Mouse (Mus musculus) embryo, embryonic 9.5 days (tissue): ENCODE data around the gene Plcl1.

Experiments
- DNase-seq: peaks from one replicate; pipeline ENCODE4 v3.0.0-alpha.2; 2017; ENCODE audit errors: extremely low spot score

The Plcl1 gene

GRCm38 (mm10) chr1:55405272-55406022 is at the start of gene Plcl1:
Gene Plcl1, plus strand, starts transcription at chr1:55405921.
- peak; percentile 92 for DNase-seq

GRCm38 (mm10) chr1:55362634-55363033 is 43.1 kb upstream of the Plcl1 start:
- DNase-seq: peak; percentile 7

- peak; percentile 74 for DNase-seq
These were observed 42.6 kb upstream of the Plcl1 start, which contains the start of gene Boll for GRCm38 (mm10) chr1:55363044-55363565. Gene Boll, minus strand, starts transcription at chr1:55363469.

GRCm38 (mm10) chr1:55363586-55363985 is 42.1 kb upstream of the Plcl1 start:
- no peak for DNase-seq

DNA sequence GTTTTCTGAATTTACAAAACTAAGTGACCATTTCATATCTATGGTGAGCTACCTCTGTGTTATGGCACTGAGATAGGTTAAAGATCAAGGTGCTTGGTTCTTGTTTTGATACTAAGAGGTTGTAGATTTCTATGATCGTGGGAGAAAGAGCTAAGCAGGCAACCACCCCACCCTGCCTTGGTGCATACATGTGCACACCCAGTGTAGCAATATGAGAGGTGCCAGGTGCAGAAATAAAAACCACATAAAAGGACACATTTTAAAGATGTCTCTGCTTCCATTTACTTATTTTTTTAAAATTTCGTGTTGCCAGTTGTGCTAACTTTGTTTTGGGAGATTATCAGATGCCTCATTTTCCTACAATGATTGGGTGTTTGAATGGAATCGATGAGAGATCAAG is 33.1 kb upstream of the Plcl1 start:
- DNase-seq: no peak

DNA sequence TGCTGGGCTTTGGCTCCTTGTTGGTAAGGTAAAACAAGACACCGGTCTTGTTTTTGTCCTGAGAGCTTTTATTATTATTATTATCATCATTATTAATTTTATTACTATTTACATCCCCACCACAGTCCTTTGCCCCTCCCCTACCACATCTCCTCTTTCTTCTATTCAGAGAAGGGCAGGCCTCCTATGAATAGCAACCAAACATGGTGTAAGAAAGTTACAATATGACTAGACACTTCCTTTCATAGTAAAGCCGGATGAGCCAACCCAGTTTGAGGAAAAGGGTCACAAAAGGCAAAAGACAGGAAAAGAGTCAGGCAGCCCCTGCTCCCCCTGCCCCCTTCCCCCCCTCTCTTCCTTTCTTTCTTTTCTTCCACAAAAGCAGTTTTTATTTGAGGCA is 25.2 kb upstream of the Plcl1 start:
- DNase-seq: no peak

GRCm38 (mm10) chr1:55383114-55383773 is 22.5 kb upstream of the Plcl1 start:
- peak; percentile 85 for DNase-seq

GRCm38 (mm10) chr1:55399891-55400290 is 5.8 kb upstream of the Plcl1 start:
- no peak for DNase-seq

DNA sequence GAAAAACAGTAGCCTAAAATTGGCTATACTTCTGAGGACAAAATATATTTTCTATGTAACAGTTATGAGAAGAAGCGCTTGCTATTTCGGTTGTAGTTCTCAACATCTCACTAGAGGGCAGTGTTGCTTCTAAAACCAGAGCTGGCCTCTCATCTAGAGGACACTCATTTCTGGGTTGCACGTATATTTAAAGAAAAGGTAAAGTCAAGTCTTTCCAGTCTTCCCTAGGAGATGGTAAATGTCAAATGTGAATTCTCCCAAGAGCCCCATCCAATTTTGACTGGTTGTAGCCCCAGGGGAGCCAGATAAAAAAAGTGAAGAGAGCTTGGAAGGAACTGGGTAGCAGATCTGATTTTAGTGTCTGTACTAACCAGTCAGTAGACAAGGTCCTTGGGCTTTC is 1.3 kb upstream of the Plcl1 start:
- DNase-seq: peak; percentile 68

- peak; percentile 81 for DNase-seq
These were observed 297 bp downstream of the Plcl1 start for GRCm38 (mm10) chr1:55406023-55406413.

- DNase-seq: peak; percentile 35
These were observed 1.0 kb downstream of the Plcl1 start for GRCm38 (mm10) chr1:55406531-55407375.

DNA sequence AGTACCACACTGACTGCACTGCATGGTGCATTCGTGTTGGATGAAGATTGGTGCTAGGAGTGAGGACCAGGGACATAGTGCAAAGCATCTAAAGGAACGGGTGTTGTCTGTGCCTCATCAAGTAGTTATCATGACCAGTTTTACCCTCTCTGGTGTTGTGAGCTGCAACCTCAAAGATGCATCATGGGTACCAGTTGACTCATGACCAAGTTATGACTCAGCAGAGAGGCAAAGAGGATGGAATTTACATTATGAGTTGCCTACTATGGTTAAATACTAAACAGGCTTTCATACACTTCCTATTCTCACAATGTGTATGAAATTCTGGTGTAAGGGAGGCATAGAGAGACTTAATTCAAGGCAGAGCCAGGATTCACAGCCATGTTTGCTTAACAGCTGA is 4.9 kb downstream of the Plcl1 start:
- no peak for DNase-seq

DNA sequence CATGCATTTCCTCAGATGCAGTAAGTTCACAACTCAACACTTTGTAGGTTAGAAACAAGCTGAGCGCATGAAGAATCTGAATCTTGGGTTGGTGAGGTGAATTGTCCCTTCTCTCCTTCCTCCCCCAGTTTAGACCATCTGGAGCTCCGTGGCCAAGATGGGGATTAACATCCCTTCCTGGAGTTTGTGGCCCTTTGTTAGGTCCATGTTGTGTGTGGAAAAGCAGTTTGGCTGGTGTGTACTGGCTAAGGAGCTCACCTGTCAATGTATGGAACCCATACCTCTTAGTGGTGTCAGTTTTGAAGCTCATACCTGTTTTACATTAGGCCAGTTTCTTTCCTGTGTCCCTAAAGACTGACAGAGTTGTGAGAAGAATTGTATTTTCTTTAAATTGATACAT is 5.4 kb downstream of the Plcl1 start:
- DNase-seq: no peak

DNA sequence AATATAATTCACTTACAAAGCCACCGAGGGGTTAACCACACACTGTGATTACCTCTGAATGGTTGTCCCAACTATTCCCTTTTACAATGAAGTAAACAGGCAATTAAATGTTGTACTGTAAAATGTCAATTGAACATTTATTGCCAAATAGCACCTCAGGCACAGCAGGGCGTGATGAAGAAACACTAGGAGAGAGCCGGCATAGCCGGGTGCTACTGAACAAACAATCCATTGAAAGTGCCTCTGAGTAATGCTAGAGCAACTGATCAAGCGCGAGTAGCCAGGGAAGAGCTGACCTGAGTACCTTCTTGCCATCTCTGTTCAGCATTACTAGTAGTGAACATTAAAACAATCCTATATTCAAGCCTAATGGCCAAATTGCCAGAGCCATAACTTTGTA is 6.8 kb downstream of the Plcl1 start:
- DNase-seq: no peak

DNA sequence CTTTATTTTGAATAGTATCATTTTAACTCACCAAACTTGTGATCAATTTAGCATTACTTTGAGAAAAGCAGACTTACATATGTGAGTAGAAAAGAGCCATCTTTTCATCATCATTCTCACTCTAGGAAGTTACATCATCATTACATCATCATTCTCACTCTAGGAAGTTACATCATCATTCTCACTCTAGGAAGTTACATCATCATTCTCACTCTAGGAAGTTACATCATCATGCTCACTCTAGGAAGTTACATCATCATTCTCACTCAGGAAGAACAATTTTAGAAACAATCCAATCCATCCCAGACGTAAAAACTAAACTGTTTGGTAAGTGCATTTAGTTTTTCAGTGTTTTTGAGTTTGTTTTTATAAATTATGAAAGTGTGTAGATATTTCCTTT is 7.8 kb downstream of the Plcl1 start:
- DNase-seq: no peak

- DNase-seq: no peak
These were observed 13.2 kb downstream of the Plcl1 start for GRCm38 (mm10) chr1:55418968-55419367.

GRCm38 (mm10) chr1:55427607-55428006 is 21.9 kb downstream of the Plcl1 start:
- no peak for DNase-seq

DNA sequence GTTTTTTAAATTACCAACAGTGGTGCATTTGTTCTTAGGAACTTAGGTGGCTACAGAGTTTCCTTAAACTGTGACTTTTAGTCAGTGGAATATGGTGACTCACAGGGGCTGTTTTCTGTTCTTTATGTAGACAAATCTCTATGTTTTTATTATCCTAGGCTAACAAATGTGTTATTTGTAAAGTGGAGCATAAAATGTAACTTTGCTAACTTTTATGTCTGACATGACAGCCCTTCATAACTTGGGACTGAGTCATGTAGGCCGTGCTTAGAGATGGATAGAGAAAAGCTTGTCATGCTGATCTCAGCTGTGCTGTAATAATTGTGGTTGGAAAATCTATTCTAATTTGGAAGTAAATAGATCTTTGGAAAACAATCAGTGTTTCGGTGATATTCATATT is 23.3 kb downstream of the Plcl1 start:
- no peak for DNase-seq

- no peak for DNase-seq
These were observed 24.0 kb downstream of the Plcl1 start for GRCm38 (mm10) chr1:55429708-55430107.

- no peak for DNase-seq
These were observed 24.9 kb downstream of the Plcl1 start for GRCm38 (mm10) chr1:55430587-55430986.

GRCm38 (mm10) chr1:55436589-55436988 is 30.9 kb downstream of the Plcl1 start:
- DNase-seq: no peak

DNA sequence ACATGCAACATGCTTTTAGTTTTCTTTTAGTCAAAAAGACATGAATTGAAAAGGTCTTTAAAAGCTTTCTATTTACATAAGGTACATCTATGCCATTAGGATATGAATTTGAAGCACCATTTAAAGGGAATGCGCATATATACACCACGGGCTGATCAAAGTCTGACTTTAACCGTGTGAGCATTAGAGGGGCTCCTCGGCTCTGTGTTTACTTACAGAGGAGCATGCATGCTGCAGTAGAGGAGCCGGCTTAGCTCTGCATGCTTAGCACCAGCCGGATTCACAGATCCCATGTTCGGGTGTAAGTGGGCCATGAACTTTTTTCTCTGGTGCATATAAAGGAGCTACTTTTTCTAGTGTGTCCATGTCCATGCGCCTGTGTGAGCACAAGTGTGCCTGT is 31.4 kb downstream of the Plcl1 start:
- no peak for DNase-seq
